Mouse (Mus musculus) fat pad, adult 2 months (tissue): Measurements from ENCODE around the gene Ccm2.
A peak's percentile ranks its signal among the peaks of the same experiment; 100 is the strongest.

Experiments
- DNase-seq: peaks from one replicate; pipeline ENCODE4 v3.0.0-alpha.2; 2011; ENCODE audit warnings: low read depth, low spot score; ENCODE audit errors: extremely low read depth

The Ccm2 gene

GRCm38 (mm10) chr11:6528186-6529006 is 18.3 kb upstream of the Ccm2 start:
- DNase-seq, result peak; percentile 46

- no peak for DNase-seq
Measured at GRCm38 (mm10) chr11:6529961-6530360, 16.7 kb upstream of the Ccm2 start.

GRCm38 (mm10) chr11:6530746-6531145 is 15.9 kb upstream of the Ccm2 start:
- DNase-seq, result no peak

- no peak for DNase-seq
Measured at GRCm38 (mm10) chr11:6544683-6545082, 2.0 kb upstream of the Ccm2 start.

- no peak for DNase-seq
Measured at GRCm38 (mm10) chr11:6545186-6545856, 1.4 kb upstream of the Ccm2 start.

GRCm38 (mm10) chr11:6545857-6546192 is 862 bp upstream of the Ccm2 start:
- no peak for DNase-seq

- DNase-seq, result no peak
Measured at GRCm38 (mm10) chr11:6547037-6547680, 472 bp downstream of the Ccm2 start.

- no peak for DNase-seq
Measured at GRCm38 (mm10) chr11:6547696-6548325, 1.1 kb downstream of the Ccm2 start.

- DNase-seq, result no peak
Measured at GRCm38 (mm10) chr11:6549770-6550169, 3.1 kb downstream of the Ccm2 start.

- DNase-seq, result no peak
Measured at GRCm38 (mm10) chr11:6550201-6550600, 3.5 kb downstream of the Ccm2 start.

GRCm38 (mm10) chr11:6558234-6558633 is 11.5 kb downstream of the Ccm2 start:
- no peak for DNase-seq

GRCm38 (mm10) chr11:6559996-6560395 is 13.3 kb downstream of the Ccm2 start:
- no peak for DNase-seq

- no peak for DNase-seq
Measured at GRCm38 (mm10) chr11:6560655-6561360, 14.1 kb downstream of the Ccm2 start.

- no peak for DNase-seq
Measured at GRCm38 (mm10) chr11:6561474-6561873, 14.8 kb downstream of the Ccm2 start.

- DNase-seq, result no peak
Measured at GRCm38 (mm10) chr11:6562359-6562758, 15.7 kb downstream of the Ccm2 start.

GRCm38 (mm10) chr11:6563201-6563600 is 16.5 kb downstream of the Ccm2 start:
- DNase-seq, result no peak

- DNase-seq, result no peak
Measured at GRCm38 (mm10) chr11:6566496-6566895, 19.8 kb downstream of the Ccm2 start.

- no peak for DNase-seq
Measured at GRCm38 (mm10) chr11:6567951-6568350, 21.3 kb downstream of the Ccm2 start.

- DNase-seq, result no peak
Measured at GRCm38 (mm10) chr11:6568584-6569409, 22.1 kb downstream of the Ccm2 start.

GRCm38 (mm10) chr11:6569410-6569777 is 22.7 kb downstream of the Ccm2 start:
- no peak for DNase-seq
